Mouse (Mus musculus) G1E (cell line): ENCODE data around the gene Recql.

Source experiments
- CTCF ChIP-seq: IDR thresholded peaks from 2 replicates; pipeline ENCODE4 v1.5.1; 2012; ENCODE audit warnings: low read depth, low read length, inconsistent platforms, mixed read lengths
- GATA1 ChIP-seq: IDR thresholded peaks from 2 replicates; pipeline ENCODE4 v1.6.1; 2012; ENCODE audit warnings: borderline replicate concordance, low read length, inconsistent platforms, mixed read lengths
- POLR2AphosphoS5 ChIP-seq: IDR thresholded peaks from 2 replicates; pipeline ENCODE4 v1.6.1; 2012; ENCODE audit warnings: low read depth, low read length, inconsistent platforms; ENCODE audit not compliant: insufficient replicate concordance
- TAL1 ChIP-seq: conservative IDR thresholded peaks from 2 replicates; pipeline ENCODE4 v1.6.1; 2012; ENCODE audit warnings: low read depth, low read length, inconsistent platforms, mixed read lengths

DNA sequence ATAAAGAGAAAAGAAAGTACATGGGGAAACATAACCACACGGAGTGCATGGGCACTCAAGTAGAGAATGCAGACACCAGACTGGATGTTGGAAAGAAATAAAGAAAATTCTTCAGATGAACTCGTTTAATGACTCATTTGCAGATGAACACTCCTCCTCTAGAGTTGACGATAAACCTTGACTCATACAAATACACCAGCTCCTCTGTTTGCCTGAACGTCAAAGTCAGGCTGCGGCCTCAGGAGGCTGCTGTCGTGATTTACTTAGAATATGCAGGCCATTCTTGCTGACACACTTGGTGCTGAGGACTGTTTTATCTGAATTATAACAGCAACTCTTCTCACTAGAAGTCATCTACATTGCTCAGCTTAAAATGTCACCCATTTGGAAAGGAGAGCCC is 24.9 kb downstream of the Recql start:
- TF ChIP-seq CTCF = no peak
- no peak for TF ChIP-seq GATA1
- TF ChIP-seq POLR2AphosphoS5 = no peak
- no peak for TF ChIP-seq TAL1
